Mouse (Mus musculus) cerebellum, adult 2 months (tissue): ENCODE measurements around the gene Fam185a.

Source experiments
- CTCF ChIP-seq: fragments of 200-500 bp; IDR thresholded peaks from 2 replicates; pipeline ENCODE4 v1.5.1; 2011; ENCODE audit warnings: low read depth, mild to moderate bottlenecking, control low read depth, low read length, moderate library complexity, borderline replicate concordance; ENCODE audit not compliant: insufficient read depth
- POLR2A ChIP-seq: fragments of 200-500 bp; IDR thresholded peaks from 2 replicates; pipeline ENCODE4 v1.6.1; 2011; ENCODE audit warnings: low read length, control low read depth, borderline replicate concordance; ENCODE audit not compliant: insufficient read depth

DNA sequence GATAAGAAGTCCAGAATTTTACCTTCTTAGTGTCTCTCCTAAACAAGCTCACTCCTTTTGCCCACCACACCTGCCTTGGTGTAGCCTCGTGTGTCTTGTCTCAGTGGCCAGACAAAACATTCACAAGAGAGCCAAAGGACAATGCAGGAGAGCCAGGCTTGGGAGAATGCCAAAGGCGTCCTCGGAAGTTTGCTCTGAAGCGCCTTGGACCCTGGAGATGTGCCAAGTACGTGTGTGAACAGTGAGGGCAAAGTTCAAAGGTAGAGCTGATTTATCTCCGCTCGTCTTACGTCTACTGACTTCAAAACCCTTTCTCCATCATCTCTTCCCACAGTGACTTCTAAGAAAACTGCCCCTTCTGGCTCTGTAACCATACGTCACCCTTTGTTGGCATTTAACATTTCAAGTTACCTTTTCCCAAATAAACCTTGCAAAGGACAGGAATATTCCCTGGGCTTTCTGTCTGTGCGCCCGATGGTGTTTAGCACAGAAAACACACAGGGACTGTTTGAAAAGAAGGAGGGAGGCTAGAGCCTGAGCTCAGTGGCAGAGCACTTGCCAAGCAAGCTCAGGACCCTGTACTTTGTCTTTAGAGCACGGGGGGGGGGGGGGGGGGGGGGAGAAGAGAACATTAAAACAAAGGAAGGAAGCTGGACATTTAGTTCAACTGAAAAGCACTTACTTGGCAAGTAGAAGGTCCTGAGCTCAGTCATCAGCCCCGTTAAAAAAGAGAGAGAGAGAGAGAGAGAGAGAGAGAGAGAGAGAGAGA, 33.0 kb upstream of the Fam185a start:
- no peak for TF ChIP-seq CTCF
- TF ChIP-seq POLR2A = no peak
